Mouse (Mus musculus) adrenal gland, adult 8-10 months (tissue): ENCODE data around the gene Pdzk1. TPM values are rescaled to one million over a fixed set of nuclear protein-coding genes. Genes with fewer than 3 reads are reported as not detected.

Experiments used
- DNase-seq: peaks from one replicate; pipeline ENCODE4 v3.0.0; 2022
- total RNA-seq, 4 experiments: library from RNA; stranded (reverse); gene quantifications; 2 replicates each; pipeline ENCODE4 v1.2.4; 2022

The Pdzk1 gene
- total RNA-seq, 4 experiments from 2014 or later, result 0.22 TPM; not detected in 3

GRCm38 (mm10) chr3:96838996-96839645, 10.0 kb downstream of the Pdzk1 start:
- DNase-seq, result no peak

GRCm38 (mm10) chr3:96845191-96845590, 16.1 kb downstream of the Pdzk1 start:
- DNase-seq, result no peak

DNA sequence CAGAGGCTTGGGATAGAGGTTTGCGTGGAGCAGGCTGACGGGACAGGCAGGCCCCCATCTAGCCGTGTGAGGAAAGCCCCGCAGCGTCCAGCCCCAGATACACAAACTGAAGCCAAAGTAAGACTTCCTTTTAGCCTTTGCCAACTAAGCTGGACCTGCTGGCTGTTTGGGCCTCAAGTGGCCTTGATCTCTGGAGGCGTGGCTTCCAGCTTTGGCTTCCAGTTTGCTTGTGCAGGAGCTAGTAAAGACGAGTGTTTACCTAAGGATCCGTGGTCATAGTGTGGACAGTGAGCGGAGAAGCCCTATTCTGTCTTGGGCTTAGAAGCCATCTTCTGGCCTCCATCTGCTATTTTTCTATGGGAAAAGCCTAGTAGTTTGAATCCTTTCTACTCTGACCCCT, 16.7 kb downstream of the Pdzk1 start:
- peak; percentile 42 for DNase-seq

GRCm38 (mm10) chr3:96846985-96847384, 17.9 kb downstream of the Pdzk1 start:
- DNase-seq, result no peak

GRCm38 (mm10) chr3:96847661-96848060, 18.6 kb downstream of the Pdzk1 start:
- DNase-seq, result no peak

DNA sequence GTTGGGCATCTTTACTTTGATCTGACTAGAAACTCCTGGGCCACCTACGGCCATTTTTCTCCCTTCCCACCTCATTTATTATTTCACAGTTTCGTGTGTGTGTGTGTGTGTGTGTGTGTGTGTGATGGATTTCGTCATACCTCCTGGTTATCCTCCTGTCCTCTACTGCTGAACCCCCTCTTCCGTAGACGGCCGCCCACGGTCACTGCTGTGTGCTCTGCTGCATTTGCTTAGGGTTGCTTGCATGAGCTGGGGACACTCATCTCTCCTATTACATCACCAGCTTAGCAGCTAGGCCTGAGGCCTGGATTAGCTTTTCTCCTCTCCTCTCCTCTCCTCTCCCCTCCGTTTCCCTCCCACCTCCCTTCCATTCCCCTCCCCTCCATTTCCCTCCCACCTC, 19.4 kb downstream of the Pdzk1 start:
- no peak for DNase-seq

- DNase-seq, result no peak
These were observed 20.2 kb downstream of the Pdzk1 start for GRCm38 (mm10) chr3:96849168-96849727.

- DNase-seq, result no peak
These were observed 23.5 kb downstream of the Pdzk1 start for GRCm38 (mm10) chr3:96852561-96852960.

DNA sequence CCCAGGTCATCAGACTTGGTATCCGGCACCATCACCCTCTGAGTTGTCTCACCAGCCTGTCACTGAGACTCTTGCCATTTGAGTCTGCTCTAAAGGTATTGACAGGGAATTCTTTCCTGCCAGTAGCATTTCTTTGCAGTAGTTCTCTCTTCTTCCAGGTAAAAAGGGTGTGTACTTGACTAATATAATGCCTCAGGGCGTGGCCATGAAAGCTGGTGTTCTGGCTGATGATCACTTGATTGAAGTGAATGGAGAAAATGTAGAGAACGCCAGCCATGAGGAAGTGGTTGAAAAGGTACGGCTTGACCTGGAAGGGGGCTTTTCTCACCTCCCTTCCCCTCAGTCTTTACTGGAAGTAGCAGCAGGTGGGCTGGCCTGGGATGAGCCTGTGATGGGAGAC, 25.3 kb downstream of the Pdzk1 start:
- DNase-seq, result no peak

GRCm38 (mm10) chr3:96855833-96856232, 26.7 kb downstream of the Pdzk1 start:
- no peak for DNase-seq

DNA sequence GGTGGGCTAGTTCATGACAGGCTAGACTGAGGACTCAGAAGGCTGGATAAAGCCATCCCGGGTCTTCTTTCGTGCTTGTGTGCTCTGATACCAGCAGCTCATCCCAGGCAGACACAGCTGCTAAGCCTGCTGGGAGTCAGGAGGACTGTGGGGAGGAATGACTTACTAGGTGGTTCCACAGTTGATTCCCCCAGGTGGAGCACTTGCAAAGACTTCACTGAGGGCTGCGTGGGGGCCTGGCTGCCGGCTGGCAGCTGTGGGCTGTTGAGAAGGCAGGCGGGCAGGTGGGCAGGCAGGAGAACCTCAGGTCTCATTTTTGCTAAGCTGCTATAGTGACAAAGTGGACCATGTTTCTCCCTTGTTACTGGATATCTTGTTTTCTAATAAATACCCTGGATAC, 31.4 kb downstream of the Pdzk1 start:
- no peak for DNase-seq

DNA sequence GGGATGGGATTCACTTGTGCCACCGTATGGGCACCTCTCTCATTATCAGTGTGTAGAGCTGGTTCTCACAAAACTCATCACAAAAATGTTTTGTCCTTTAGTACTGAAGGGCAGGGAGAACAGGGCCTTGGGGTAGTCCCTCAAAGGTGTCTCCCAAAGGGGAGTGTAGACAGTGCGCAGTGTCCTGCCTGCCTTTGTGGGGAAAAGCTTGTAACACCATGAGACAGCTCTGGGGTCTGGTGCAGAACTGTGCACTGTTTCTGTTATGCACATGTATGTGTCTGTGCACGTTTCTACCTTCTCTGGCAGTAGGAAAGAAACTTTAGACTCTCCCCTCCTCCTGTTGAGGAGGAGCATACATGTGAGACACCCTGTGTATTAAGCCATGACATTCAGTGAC, 38.8 kb downstream of the Pdzk1 start:
- no peak for DNase-seq

GRCm38 (mm10) chr3:96868566-96868965, 39.5 kb downstream of the Pdzk1 start:
- no peak for DNase-seq

GRCm38 (mm10) chr3:96869091-96869490, 40.0 kb downstream of the Pdzk1 start:
- no peak for DNase-seq

GRCm38 (mm10) chr3:96870270-96870669, 41.2 kb downstream of the Pdzk1 start:
- DNase-seq, result no peak

DNA sequence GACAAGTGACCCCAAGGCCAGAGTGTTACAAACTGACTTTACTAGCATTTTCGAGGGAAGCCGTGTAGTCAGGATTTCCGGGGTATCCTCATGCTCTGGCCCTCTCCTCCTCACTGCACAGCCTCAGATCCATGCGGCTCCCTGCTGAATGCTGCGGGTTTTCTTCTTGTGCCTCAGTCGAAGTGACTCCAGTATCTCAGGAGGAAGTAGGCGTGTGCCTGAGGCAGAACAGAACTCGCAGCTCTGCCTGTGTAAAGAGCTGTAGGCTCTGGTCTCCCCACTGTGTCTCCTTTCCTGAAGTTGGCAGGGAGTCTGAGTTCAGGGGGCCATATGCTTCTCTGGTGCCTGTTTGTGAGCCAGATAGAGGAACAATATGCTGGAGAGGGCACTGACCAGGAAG, 42.0 kb downstream of the Pdzk1 start:
- no peak for DNase-seq

DNA sequence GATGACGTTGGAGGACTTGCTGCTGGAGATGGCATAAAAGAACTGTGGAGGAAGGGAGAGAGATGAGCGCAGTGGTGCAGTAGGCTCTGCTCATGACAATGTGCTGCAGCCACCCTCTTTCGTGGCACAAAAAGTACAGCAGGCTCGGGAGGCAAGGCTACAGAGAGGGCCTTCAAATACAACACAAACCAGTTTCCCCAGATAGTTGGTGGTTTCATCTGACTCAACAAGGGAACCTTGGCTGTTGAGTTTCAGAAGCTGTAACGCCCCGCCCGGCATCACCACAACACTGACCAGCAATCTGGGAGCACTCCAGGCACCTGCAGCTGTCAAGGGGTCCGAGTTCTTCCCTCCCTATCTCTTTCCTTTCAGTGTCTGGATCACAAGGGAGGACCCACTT, 43.4 kb downstream of the Pdzk1 start:
- DNase-seq, result no peak

DNA sequence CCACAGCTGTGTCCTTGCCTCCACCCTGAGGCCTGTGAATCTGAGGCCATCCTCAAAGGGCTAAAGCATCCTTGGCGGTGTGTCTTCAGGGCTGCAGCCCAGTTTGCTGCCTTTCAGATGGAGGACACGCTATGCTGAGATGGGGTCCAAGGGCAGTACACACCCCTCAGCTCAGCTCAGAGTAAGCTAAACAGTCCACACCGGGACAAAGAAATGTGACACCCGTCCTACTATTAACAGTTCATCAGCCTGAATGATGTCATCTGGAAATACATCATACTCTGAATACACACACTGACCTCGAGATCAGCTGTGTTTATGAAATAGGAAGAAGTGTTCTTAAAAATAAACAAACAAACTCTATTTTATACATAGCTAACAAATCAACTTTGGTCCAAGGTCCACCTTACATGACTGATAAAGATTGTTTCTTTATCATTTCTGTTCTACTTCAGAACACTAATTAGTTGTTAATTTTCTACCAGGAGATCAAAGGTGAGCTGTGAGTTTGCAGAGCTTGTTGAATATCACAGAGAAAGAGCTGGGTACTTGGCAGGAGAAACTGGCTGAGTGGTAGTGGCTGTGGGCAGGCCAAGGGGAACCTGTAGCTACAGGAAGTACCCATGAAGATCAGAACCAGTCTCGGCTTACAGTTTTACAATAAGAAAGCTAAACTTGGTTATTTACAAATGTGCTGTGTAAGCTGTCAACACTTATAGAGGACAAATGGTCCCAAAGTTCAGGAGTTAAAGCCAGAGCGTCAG, 45.9 kb downstream of the Pdzk1 start:
- DNase-seq, result no peak

GRCm38 (mm10) chr3:96879536-96879935, 50.5 kb downstream of the Pdzk1 start:
- DNase-seq, result no peak

GRCm38 (mm10) chr3:96880385-96880784, 51.3 kb downstream of the Pdzk1 start:
- no peak for DNase-seq

- no peak for DNase-seq
These were observed 52.5 kb downstream of the Pdzk1 start for GRCm38 (mm10) chr3:96881557-96881956.

DNA sequence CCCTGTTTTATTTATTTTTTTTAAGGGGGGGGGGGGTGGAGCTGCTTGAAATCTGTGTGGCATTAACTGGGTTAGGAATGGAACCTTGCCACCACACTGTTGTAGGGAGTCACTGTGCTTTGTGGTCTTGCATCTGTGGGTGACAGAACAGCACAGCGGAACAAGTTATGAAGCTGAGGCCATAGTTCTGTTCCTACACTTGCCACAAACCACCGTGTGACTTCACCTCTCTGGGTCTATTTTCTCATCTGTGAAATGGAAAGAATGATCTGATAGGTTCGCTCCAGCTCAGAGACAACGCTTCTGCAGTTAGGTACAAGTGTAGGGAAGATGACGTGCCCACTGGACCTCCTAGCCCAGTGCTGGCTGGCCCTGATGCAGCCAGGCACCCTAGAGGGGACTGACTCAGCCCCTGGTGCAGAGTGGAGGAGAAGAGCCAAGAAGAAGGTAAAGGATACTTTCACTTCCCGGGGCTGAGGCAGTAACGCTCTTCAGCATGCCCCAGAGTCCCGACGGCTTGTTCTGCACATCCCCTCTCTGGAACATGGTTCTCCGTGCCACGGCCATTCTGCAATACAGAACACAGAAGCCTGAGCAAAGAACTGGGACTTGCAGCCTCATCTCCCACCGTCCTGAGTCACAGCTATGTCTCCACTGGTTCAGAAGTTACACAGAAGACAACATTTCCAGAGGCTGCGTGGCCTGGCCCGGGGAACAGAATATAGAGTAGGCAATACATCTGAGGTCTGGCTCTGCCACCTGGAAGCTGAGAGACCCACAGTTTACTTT, 53.2 kb downstream of the Pdzk1 start:
- no peak for DNase-seq

GRCm38 (mm10) chr3:96883690-96884089, 54.6 kb downstream of the Pdzk1 start:
- no peak for DNase-seq
